ENCODE assay signal across 8 mouse cellular contexts in genomic region chr4:40844251-40844721, GRCm38 (mm10). TPM values are rescaled to one million over a fixed set of nuclear protein-coding genes. Genes with fewer than 3 reads are reported as not detected.
DNase-seq lines count a peak whose midpoint lies in the region; ATAC-seq and TF ChIP-seq lines count a peak whose summit lies in the region.

No protein-coding gene starts in this region.

- peak overlapping the region; percentile 1; the same call in 1 of the 2 replicates for H3K9ac ChIP-seq in heart, adult 2 months (ENCODE audit: low read depth, low read length)
- H3K9ac ChIP-seq in kidney, postnatal 0 days (ENCODE audit: low read depth, low read length): no peak overlapping the region

- peak overlapping the region; percentile 90 for H3K27ac ChIP-seq in heart, adult 2 months
- H3K27ac ChIP-seq in kidney, postnatal 0 days: peak overlapping the region; percentile 91

- peaks cover 45% of the 10 kb centered on the region for H3K4me1 ChIP-seq in heart, adult 2 months (ENCODE audit: control insufficient read depth, insufficient read depth, low read length)
- peaks cover 36% of the 10 kb centered on the region for H3K4me1 ChIP-seq in kidney, postnatal 0 days (replicated peaks; ENCODE audit: insufficient read depth, low read length)

- H3K9me3 ChIP-seq in kidney, postnatal 0 days (replicated peaks; ENCODE audit: low read length): no peaks in the 10 kb centered on the region

- TF ChIP-seq POLR2A in heart, adult 2 months (IDR thresholded peaks at IDR 0.05; ENCODE audit: insufficient read depth, low read depth, low read length): no peak

- ATAC-seq in kidney, postnatal 0 days (replicated peaks; ENCODE audit: low FRiP score, low read depth): peak; percentile 70; the same call in 1 of the 2 replicates
- ATAC-seq in megakaryocyte, adult 5-6 weeks (ENCODE audit: poor library complexity, severe bottlenecking): peak; percentile 47

- WGBS in heart, adult 2 months: 5% methylated on average over 5 of the region's 5 CpGs
- 3% methylated on average over 5 of the region's 5 CpGs for WGBS in kidney, postnatal 0 days

- peaks cover 52% of the 10 kb centered on the region for H3K36me3 ChIP-seq in heart, adult 2 months (ENCODE audit: control insufficient read depth, insufficient read depth, low read length)
- peaks cover 5% of the 10 kb centered on the region; the same call in 1 of the 2 replicates for H3K36me3 ChIP-seq in kidney, postnatal 0 days (ENCODE audit: insufficient read depth, low read length)

- no peak overlapping the region for H3K4me3 ChIP-seq in heart, adult 2 months
- H3K4me3 ChIP-seq in kidney, postnatal 0 days (replicated peaks; ENCODE audit: low read depth, low read length): no peak overlapping the region

- H3K27me3 ChIP-seq in heart, adult 2 months (ENCODE audit: control insufficient read depth, insufficient read depth, low read length): no peaks in the 10 kb centered on the region
- H3K27me3 ChIP-seq in kidney, postnatal 0 days (ENCODE audit: insufficient read depth, low read length): no peaks in the 10 kb centered on the region

- peak overlapping the region; percentile 11; the same call in 1 of the 2 replicates for H3K4me2 ChIP-seq in kidney, postnatal 0 days (ENCODE audit: low read length)

- intact Hi-C loops in heart, adult 2 months (cut with DNase I): loop anchor here (10.0 kb wide), 1 partner anchor 201 kb away; the partner anchor contains the start of gene Aqp7

- DNase-seq in layer of hippocampus, postnatal 14 days (ENCODE audit: low spot score in 2 of 2): peak; percentile 35 to 47
- DNase-seq in layer of hippocampus, adult 18-20 months (ENCODE audit: low spot score in 2 of 2): no peak
- DNase-seq in T-cell, adult 2 months (ENCODE audit: low spot score): peak; percentile 70
- peak; percentile 68 to 72 for DNase-seq in heart, adult 2 months
- peak; percentile 93 for DNase-seq in kidney, postnatal 0 days (ENCODE audit: low spot score)
- peak; percentile 54 for DNase-seq in testis, postnatal 10 days (ENCODE audit: low spot score)
- DNase-seq in layer of hippocampus, adult 8-10 months (ENCODE audit: low spot score in 2 of 2): no peak

- 0 out of 2 replicates have a peak, but pooled peaks have one; percentile 11 for TF ChIP-seq EP300 in heart, adult 2 months (IDR thresholded peaks at IDR 0.05; ENCODE audit: insufficient read depth, low read depth, low read length)

- H3K79me2 ChIP-seq in heart, adult 2 months (replicated peaks; ENCODE audit: control insufficient read depth, insufficient read depth, low read length): peaks cover 12% of the 10 kb centered on the region

- TF ChIP-seq CTCF in heart, adult 2 months (IDR thresholded peaks at IDR 0.05): no peak
- TF ChIP-seq CTCF in kidney, postnatal 0 days (IDR thresholded peaks at IDR 0.05; ENCODE audit: low read depth): peak; percentile 20; the same call in 1 of the 2 replicates

RNA-seq across cellular contexts. Expression of gene B4galt1, which starts 9.5 kb away (rescaled TPM):
- 1 to 10 TPM; 6.2 to 8.5 TPM for total RNA-seq in layer of hippocampus, postnatal 14 days (2021)
- total RNA-seq in layer of hippocampus, adult 18-20 months (2021): 1 to 10 TPM; 7.0 to 7.6 TPM
- total RNA-seq in heart, adult 2 months (2021): 10 to 100 TPM; 68.7 to 69.7 TPM
- 42.6 and 57.4 TPM in 2 replicates for polyA plus RNA-seq in heart, adult 2 months (2012; rRNA removed)
- 35.9 and 38.9 TPM in 2 replicates for polyA plus RNA-seq in kidney, postnatal 0 days (2015; fragmentation: Nextera tagmentation; extraction: Ambion mirVana)
- 75.4 and 79.4 TPM in 2 replicates for total RNA-seq in megakaryocyte, adult 5-6 weeks (2015)
- 46.4 and 57.4 TPM in 2 replicates for total RNA-seq in megakaryocyte, adult 5-6 weeks (2017)
- 10 to 100 TPM in 2 of 4 experiments, 1 to 10 TPM in 2; 6.7 to 13.0 (median 9.0) TPM for total RNA-seq in layer of hippocampus, adult 8-10 months (2022)

Comparison
In these comparisons a context has a peak if more than half of its experiments do, and no peak if none do; other contexts are left out.
1. DNase-seq: peak in layer of hippocampus, postnatal 14 days (2 of 2), T-cell, adult 2 months (single experiment), heart, adult 2 months (2 of 2), kidney, postnatal 0 days (single experiment) and testis, postnatal 10 days (single experiment); none in layer of hippocampus, adult 18-20 months (0 of 2) and layer of hippocampus, adult 8-10 months (0 of 2).